Mouse (Mus musculus): Measurements from ENCODE around the gene Olfr1025-ps1.

DNA sequence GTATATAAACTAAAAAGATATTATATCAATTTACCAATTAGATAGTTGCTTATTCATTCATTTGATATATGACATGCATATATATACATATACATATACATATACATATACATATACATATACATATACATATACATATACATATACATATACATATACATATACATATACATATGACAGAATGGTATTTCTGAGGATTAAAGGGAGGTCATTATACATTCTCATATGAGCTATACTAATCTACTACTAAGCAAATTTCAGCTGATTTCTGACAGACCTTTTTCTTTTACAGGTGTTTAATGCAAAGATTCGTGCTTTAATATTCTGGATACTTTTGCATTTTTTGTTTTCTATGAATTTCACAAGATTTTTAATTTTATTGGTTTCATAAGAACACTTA is 35.1 kb downstream of the Olfr1025-ps1 start, which contains the start of gene Olfr1028:
- TF ChIP-seq CTCF (IDR thresholded peaks at IDR 0.05; ENCODE audit: low read depth, low read length) (no peak), GATA1 (IDR thresholded peaks at IDR 0.05; ENCODE audit: borderline replicate concordance, low read length) (no peak), POLR2AphosphoS5 (IDR thresholded peaks at IDR 0.05; ENCODE audit: insufficient replicate concordance, low read depth, low read length) (no peak), TAL1 (conservative IDR thresholded peaks at IDR 0.05; ENCODE audit: low read depth, low read length) (no peak)

Data from G1E (cell line).